Mouse (Mus musculus): ENCODE measurements around the gene Ppil3. TPM values are rescaled to one million over a fixed set of nuclear protein-coding genes. Genes with fewer than 3 reads are reported as not detected.

Gene Ppil3
- total and polyA plus RNA-seq, 2 experiments: 14.2 to 32.6 TPM

- Histone ChIP-seq H3K36me3 (ENCODE audit: control insufficient read depth, insufficient read depth, low read length) (peaks cover 50% of the 10 kb centered on the region), H3K9ac (ENCODE audit: low read depth, low read length) (no peak overlapping the region), H3K27ac (replicated peaks; ENCODE audit: insufficient read depth, low read depth, low read length) (no peak overlapping the region), H3K79me2 (ENCODE audit: control insufficient read depth, insufficient read depth, low read length) (peaks cover 12% of the 10 kb centered on the region; the same call in 1 of the 2 replicates), H3K27me3 (ENCODE audit: control insufficient read depth, insufficient read depth, low read length) (no peaks in the 10 kb centered on the region), H3K4me1 (ENCODE audit: control insufficient read depth, insufficient read depth, low read length) (peaks cover 18% of the 10 kb centered on the region), H3K4me3 (ENCODE audit: insufficient read depth, low read depth, low read length) (no peak overlapping the region)
- 11% methylated on average over 7 of the region's 7 CpGs for WGBS
- TF ChIP-seq POLR2A (IDR thresholded peaks at IDR 0.05; ENCODE audit: extremely low read depth, insufficient read depth, low read length) (no peak), CTCF (IDR thresholded peaks at IDR 0.05; ENCODE audit: low read depth, low read length) (no peak)
- no peak for DNase-seq (ENCODE audit: extremely low read depth, low read depth, low spot score)
These were observed 24.3 kb downstream of the Ppil3 start for GRCm38 (mm10) chr1:58420961-58421360.

- peaks cover 57% of the 10 kb centered on the region for H3K36me3 ChIP-seq (ENCODE audit: control insufficient read depth, insufficient read depth, low read length)
- no peak for TF ChIP-seq CTCF (IDR thresholded peaks at IDR 0.05; ENCODE audit: low read depth, low read length)
- TF ChIP-seq POLR2A (IDR thresholded peaks at IDR 0.05; ENCODE audit: extremely low read depth, insufficient read depth, low read length): no peak
- H3K4me3 ChIP-seq (ENCODE audit: insufficient read depth, low read depth, low read length): no peak overlapping the region
- no peak for DNase-seq (ENCODE audit: extremely low read depth, low read depth, low spot score)
- H3K27ac ChIP-seq (replicated peaks; ENCODE audit: insufficient read depth, low read depth, low read length): no peak overlapping the region
- 27% methylated on average over 10 of the region's 10 CpGs for WGBS
- no peak overlapping the region for H3K9ac ChIP-seq (ENCODE audit: low read depth, low read length)
- peaks cover 18% of the 10 kb centered on the region for H3K4me1 ChIP-seq (ENCODE audit: control insufficient read depth, insufficient read depth, low read length)
- peaks cover 12% of the 10 kb centered on the region; the same call in 1 of the 2 replicates for H3K79me2 ChIP-seq (ENCODE audit: control insufficient read depth, insufficient read depth, low read length)
- no peaks in the 10 kb centered on the region for H3K27me3 ChIP-seq (ENCODE audit: control insufficient read depth, insufficient read depth, low read length)
These were observed 25.3 kb downstream of the Ppil3 start for GRCm38 (mm10) chr1:58420032-58420431.

GRCm38 (mm10) chr1:58416048-58416447 is 29.2 kb downstream of the Ppil3 start:
- peaks cover 87% of the 10 kb centered on the region for H3K36me3 ChIP-seq (ENCODE audit: control insufficient read depth, insufficient read depth, low read length)
- no peak overlapping the region for H3K27ac ChIP-seq (replicated peaks; ENCODE audit: insufficient read depth, low read depth, low read length)
- no peak for DNase-seq (ENCODE audit: extremely low read depth, low read depth, low spot score)
- no peaks in the 10 kb centered on the region for H3K27me3 ChIP-seq (ENCODE audit: control insufficient read depth, insufficient read depth, low read length)
- H3K79me2 ChIP-seq (ENCODE audit: control insufficient read depth, insufficient read depth, low read length): peaks cover 2% of the 10 kb centered on the region; the same call in 1 of the 2 replicates
- WGBS: 79% methylated on average over 2 of the region's 2 CpGs
- no peak overlapping the region for H3K9ac ChIP-seq (ENCODE audit: low read depth, low read length)
- H3K4me3 ChIP-seq (ENCODE audit: insufficient read depth, low read depth, low read length): no peak overlapping the region
- no peak for TF ChIP-seq POLR2A (IDR thresholded peaks at IDR 0.05; ENCODE audit: extremely low read depth, insufficient read depth, low read length)
- TF ChIP-seq CTCF (IDR thresholded peaks at IDR 0.05; ENCODE audit: low read depth, low read length): no peak
- H3K4me1 ChIP-seq (ENCODE audit: control insufficient read depth, insufficient read depth, low read length): peaks cover 10% of the 10 kb centered on the region

- Histone ChIP-seq H3K9ac (ENCODE audit: low read depth, low read length) (no peak overlapping the region), H3K36me3 (ENCODE audit: control insufficient read depth, insufficient read depth, low read length) (peaks cover 90% of the 10 kb centered on the region), H3K4me1 (ENCODE audit: control insufficient read depth, insufficient read depth, low read length) (peaks cover 6% of the 10 kb centered on the region), H3K79me2 (ENCODE audit: control insufficient read depth, insufficient read depth, low read length) (no peaks in the 10 kb centered on the region; the same call in 1 of the 2 replicates), H3K27ac (replicated peaks; ENCODE audit: insufficient read depth, low read depth, low read length) (no peak overlapping the region), H3K4me3 (ENCODE audit: insufficient read depth, low read depth, low read length) (no peak overlapping the region), H3K27me3 (ENCODE audit: control insufficient read depth, insufficient read depth, low read length) (no peaks in the 10 kb centered on the region)
- no peak for TF ChIP-seq CTCF (IDR thresholded peaks at IDR 0.05; ENCODE audit: low read depth, low read length)
- TF ChIP-seq POLR2A (IDR thresholded peaks at IDR 0.05; ENCODE audit: extremely low read depth, insufficient read depth, low read length): no peak
- 38% methylated on average over 1 of the region's 1 CpGs for WGBS
- no peak for DNase-seq (ENCODE audit: extremely low read depth, low read depth, low spot score)
These were observed 29.8 kb downstream of the Ppil3 start for GRCm38 (mm10) chr1:58415442-58415841.

- WGBS: 91% methylated on average over 7 of the region's 7 CpGs
- H3K79me2 ChIP-seq (ENCODE audit: control insufficient read depth, insufficient read depth, low read length): no peaks in the 10 kb centered on the region
- no peaks in the 10 kb centered on the region for H3K27me3 ChIP-seq (ENCODE audit: control insufficient read depth, insufficient read depth, low read length)
- no peak for TF ChIP-seq POLR2A (IDR thresholded peaks at IDR 0.05; ENCODE audit: extremely low read depth, insufficient read depth, low read length)
- TF ChIP-seq CTCF (IDR thresholded peaks at IDR 0.05; ENCODE audit: low read depth, low read length): no peak
- no peaks in the 10 kb centered on the region; the same call in 1 of the 2 replicates for H3K4me1 ChIP-seq (ENCODE audit: control insufficient read depth, insufficient read depth, low read length)
- H3K4me3 ChIP-seq (ENCODE audit: insufficient read depth, low read depth, low read length): no peak overlapping the region
- no peak for DNase-seq (ENCODE audit: extremely low read depth, low read depth, low spot score)
- no peak overlapping the region for H3K9ac ChIP-seq (ENCODE audit: low read depth, low read length)
- H3K27ac ChIP-seq (replicated peaks; ENCODE audit: insufficient read depth, low read depth, low read length): no peak overlapping the region
- peaks cover 60% of the 10 kb centered on the region for H3K36me3 ChIP-seq (ENCODE audit: control insufficient read depth, insufficient read depth, low read length)
These were observed 34.5 kb downstream of the Ppil3 start for GRCm38 (mm10) chr1:58410776-58411175.

GRCm38 (mm10) chr1:58410198-58410588 is 35.1 kb downstream of the Ppil3 start:
- no peaks in the 10 kb centered on the region for H3K4me1 ChIP-seq (ENCODE audit: control insufficient read depth, insufficient read depth, low read length)
- H3K79me2 ChIP-seq (ENCODE audit: control insufficient read depth, insufficient read depth, low read length): no peaks in the 10 kb centered on the region
- no peak overlapping the region for H3K4me3 ChIP-seq (ENCODE audit: insufficient read depth, low read depth, low read length)
- 78% methylated on average over 3 of the region's 3 CpGs for WGBS
- TF ChIP-seq POLR2A (IDR thresholded peaks at IDR 0.05; ENCODE audit: extremely low read depth, insufficient read depth, low read length) (no peak), CTCF (IDR thresholded peaks at IDR 0.05; ENCODE audit: low read depth, low read length) (no peak)
- H3K27me3 ChIP-seq (ENCODE audit: control insufficient read depth, insufficient read depth, low read length): no peaks in the 10 kb centered on the region
- no peak overlapping the region for H3K27ac ChIP-seq (replicated peaks; ENCODE audit: insufficient read depth, low read depth, low read length)
- DNase-seq (ENCODE audit: extremely low read depth, low read depth, low spot score): no peak
- H3K9ac ChIP-seq (ENCODE audit: low read depth, low read length): no peak overlapping the region
- peaks cover 59% of the 10 kb centered on the region for H3K36me3 ChIP-seq (ENCODE audit: control insufficient read depth, insufficient read depth, low read length)

All from liver, adult 2 months (tissue).